ENCODE assay signal across 18 mouse cellular contexts in genomic region chr13:84804241-84804980, GRCm38 (mm10).
DNase-seq lines count a peak whose midpoint lies in the region; ATAC-seq and TF ChIP-seq lines count a peak whose summit lies in the region.
"Had no signal": no experiment of that assay in that cellular context is flagged by ENCODE, and none has a peak within 500 bp of the region (broad histone marks: within the 10 kb centered on the region; RNA-seq: fewer than 3 reads in every experiment).

No protein-coding gene starts in this region.

- no peaks in the 10 kb centered on the region for H3K27me3 ChIP-seq in forebrain, embryonic 15.5 days
- no peaks in the 10 kb centered on the region for H3K27me3 ChIP-seq in hindbrain, postnatal 0 days (ENCODE audit: insufficient read depth, low read length)
- no peaks in the 10 kb centered on the region for H3K27me3 ChIP-seq in neural tube, embryonic 15.5 days (replicated peaks)
- no peaks in the 10 kb centered on the region for H3K27me3 ChIP-seq in liver, embryonic 11.5 days (replicated peaks; ENCODE audit: control insufficient read depth, insufficient read depth, low read length)
- H3K27me3 ChIP-seq: embryonic facial prominence, embryonic 13.5 days; heart, embryonic 13.5 days; limb, embryonic 13.5 days; liver, embryonic 15.5 days had no signal

- no peaks in the 10 kb centered on the region for H3K36me3 ChIP-seq in forebrain, embryonic 15.5 days
- no peaks in the 10 kb centered on the region for H3K36me3 ChIP-seq in hindbrain, postnatal 0 days (ENCODE audit: insufficient read depth, low read length)
- no peaks in the 10 kb centered on the region for H3K36me3 ChIP-seq in neural tube, embryonic 15.5 days
- no peaks in the 10 kb centered on the region for H3K36me3 ChIP-seq in liver, embryonic 11.5 days (ENCODE audit: control insufficient read depth, insufficient read depth, low read length)
- H3K36me3 ChIP-seq: embryonic facial prominence, embryonic 13.5 days; heart, embryonic 13.5 days; limb, embryonic 13.5 days; liver, embryonic 15.5 days had no signal

- ATAC-seq in forebrain, embryonic 15.5 days (replicated peaks): peak; percentile 44
- ATAC-seq in hindbrain, postnatal 0 days: 0 out of 2 replicates have a peak, but pooled peaks have one; percentile 27
- ATAC-seq in neural tube, embryonic 15.5 days (ENCODE audit: low FRiP score): peak; percentile 33
- ATAC-seq in liver, embryonic 11.5 days (replicated peaks; ENCODE audit: low FRiP score): no peak

- peak; percentile 2 for DNase-seq in retina, embryonic 14.5 days (ENCODE audit: low spot score)
- no peak for DNase-seq in retina, postnatal 1 day
- peak; percentile 13 for DNase-seq in hindbrain, postnatal 0 days (ENCODE audit: low spot score)
- DNase-seq in spleen, postnatal 14 days (ENCODE audit: low spot score in 2 of 2): no peak
- no peak for DNase-seq in liver, embryonic 11.5 days (ENCODE audit: low spot score)
- no peak for DNase-seq in cerebellum, adult 11-12 months
- DNase-seq: cerebellum, postnatal 36 days; heart, postnatal 4 days; kidney, adult 11 months; kidney, postnatal 10 days; lung, postnatal 14 days; right cerebral cortex, postnatal 4 days had no signal

- H3K9ac ChIP-seq in forebrain, embryonic 15.5 days (replicated peaks): no peak overlapping the region; the same call in 1 of the 2 replicates
- H3K9ac ChIP-seq in hindbrain, postnatal 0 days (replicated peaks; ENCODE audit: low read length): no peak overlapping the region
- no peak overlapping the region for H3K9ac ChIP-seq in neural tube, embryonic 15.5 days (replicated peaks)
- no peak overlapping the region for H3K9ac ChIP-seq in liver, embryonic 11.5 days (ENCODE audit: low read depth, low read length)
- H3K9ac ChIP-seq: embryonic facial prominence, embryonic 13.5 days; heart, embryonic 13.5 days; limb, embryonic 13.5 days; liver, embryonic 15.5 days had no signal

- peak overlapping the region; percentile 90 for H3K27ac ChIP-seq in forebrain, embryonic 15.5 days (replicated peaks)
- peak overlapping the region; percentile 74 for H3K27ac ChIP-seq in hindbrain, postnatal 0 days
- H3K27ac ChIP-seq in neural tube, embryonic 15.5 days (replicated peaks): peak overlapping the region; percentile 65
- H3K27ac ChIP-seq in liver, embryonic 11.5 days (ENCODE audit: low read depth, low read length): no peak overlapping the region
- H3K27ac ChIP-seq: embryonic facial prominence, embryonic 13.5 days; heart, embryonic 13.5 days; limb, embryonic 13.5 days; liver, embryonic 15.5 days had no signal

- peaks cover 18% of the 10 kb centered on the region for H3K4me1 ChIP-seq in forebrain, embryonic 15.5 days
- H3K4me1 ChIP-seq in hindbrain, postnatal 0 days (ENCODE audit: insufficient read depth, low read length): no peaks in the 10 kb centered on the region
- peaks cover 10% of the 10 kb centered on the region; the same call in 1 of the 2 replicates for H3K4me1 ChIP-seq in neural tube, embryonic 15.5 days
- H3K4me1 ChIP-seq in liver, embryonic 11.5 days (replicated peaks; ENCODE audit: control insufficient read depth, insufficient read depth, low read length): no peaks in the 10 kb centered on the region
- H3K4me1 ChIP-seq: embryonic facial prominence, embryonic 13.5 days; heart, embryonic 13.5 days; limb, embryonic 13.5 days; liver, embryonic 15.5 days had no signal

- no peak for TF ChIP-seq CTCF in hindbrain, postnatal 0 days (IDR thresholded peaks at IDR 0.05; ENCODE audit: low read depth)

- 4% methylated on average over 3 of the region's 3 CpGs for WGBS in forebrain, embryonic 15.5 days
- 38% methylated on average over 3 of the region's 3 CpGs for WGBS in hindbrain, postnatal 0 days
- 51% methylated on average over 3 of the region's 3 CpGs for WGBS in neural tube, embryonic 15.5 days
- 69% methylated on average over 3 of the region's 3 CpGs for WGBS in liver, embryonic 11.5 days

- H3K4me3 ChIP-seq in forebrain, embryonic 15.5 days: no peak overlapping the region
- H3K4me3 ChIP-seq in hindbrain, postnatal 0 days (ENCODE audit: low read length): no peak overlapping the region
- H3K4me3 ChIP-seq in neural tube, embryonic 15.5 days (replicated peaks): no peak overlapping the region
- H3K4me3 ChIP-seq in liver, embryonic 11.5 days (ENCODE audit: low read depth, low read length): no peak overlapping the region
- H3K4me3 ChIP-seq: embryonic facial prominence, embryonic 13.5 days; heart, embryonic 13.5 days; limb, embryonic 13.5 days; liver, embryonic 15.5 days had no signal

- H3K4me2 ChIP-seq in forebrain, embryonic 15.5 days (replicated peaks): no peak overlapping the region; the same call in 1 of the 2 replicates
- no peak overlapping the region for H3K4me2 ChIP-seq in hindbrain, postnatal 0 days (ENCODE audit: low read depth, low read length)
- no peak overlapping the region for H3K4me2 ChIP-seq in neural tube, embryonic 15.5 days
- H3K4me2 ChIP-seq in liver, embryonic 11.5 days: no peak overlapping the region
- H3K4me2 ChIP-seq: embryonic facial prominence, embryonic 13.5 days; heart, embryonic 13.5 days; limb, embryonic 13.5 days; liver, embryonic 15.5 days had no signal

- no peaks in the 10 kb centered on the region for H3K9me3 ChIP-seq in forebrain, embryonic 15.5 days
- H3K9me3 ChIP-seq in hindbrain, postnatal 0 days (ENCODE audit: low read length): no peaks in the 10 kb centered on the region
- H3K9me3 ChIP-seq in neural tube, embryonic 15.5 days (replicated peaks): no peaks in the 10 kb centered on the region
- H3K9me3 ChIP-seq in liver, embryonic 11.5 days (ENCODE audit: control insufficient read depth, low read length): no peaks in the 10 kb centered on the region
- H3K9me3 ChIP-seq: embryonic facial prominence, embryonic 13.5 days; heart, embryonic 13.5 days; limb, embryonic 13.5 days; liver, embryonic 15.5 days had no signal

Comparison
In these comparisons a context has a peak if more than half of its experiments do, and no peak if none do; other contexts are left out.
1. DNase-seq: peak in retina, embryonic 14.5 days (single experiment) and hindbrain, postnatal 0 days (single experiment); none in retina, postnatal 1 day (single experiment), spleen, postnatal 14 days (0 of 2), liver, embryonic 11.5 days (single experiment) and cerebellum, adult 11-12 months (single experiment).